Mouse (Mus musculus): ENCODE measurements at regions not wholly inside any gene's neighbourhood (a gene's known extent, or its start where the extent isn't known, plus 50 kb on each side); places are given as distances from the start of the nearest gene placed in this dataset.

DNA sequence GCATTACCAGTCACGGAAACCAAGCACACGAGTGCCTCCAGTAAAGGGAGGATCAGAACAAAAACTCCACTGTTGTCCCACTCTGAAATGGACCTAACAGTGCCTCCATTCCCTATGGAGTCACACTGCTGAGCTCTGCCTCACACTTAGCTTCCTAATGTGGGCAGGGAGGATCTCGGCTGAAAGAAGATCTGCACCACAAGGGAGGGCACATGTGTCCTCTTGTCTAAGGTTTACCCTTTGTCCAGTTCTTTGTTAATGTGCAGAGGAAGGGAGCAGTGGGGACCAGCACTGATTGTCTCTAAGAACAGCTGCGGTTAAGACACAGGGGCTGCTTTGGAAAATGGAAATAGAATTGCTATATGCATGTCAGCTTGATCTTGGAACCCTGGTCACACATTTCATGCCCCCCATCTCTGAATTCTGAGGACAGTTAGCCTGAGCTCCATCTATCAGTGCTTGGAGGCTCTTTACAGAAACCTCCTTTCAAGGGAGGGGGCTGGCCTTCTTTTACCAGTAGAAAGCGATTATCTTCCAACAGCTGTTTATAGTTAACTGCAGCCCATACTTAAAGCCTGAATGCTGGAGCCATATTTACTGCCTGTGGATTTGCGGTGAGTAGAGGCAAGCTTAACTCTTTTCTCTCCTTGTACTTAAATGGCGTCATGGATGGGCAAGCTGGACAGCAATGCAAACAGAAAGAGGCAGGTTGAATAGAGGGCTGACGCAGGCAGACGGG is 485.5 kb upstream of the Cdh11 start:
- DNase-seq (ENCODE audit: low spot score), result no peak

DNA sequence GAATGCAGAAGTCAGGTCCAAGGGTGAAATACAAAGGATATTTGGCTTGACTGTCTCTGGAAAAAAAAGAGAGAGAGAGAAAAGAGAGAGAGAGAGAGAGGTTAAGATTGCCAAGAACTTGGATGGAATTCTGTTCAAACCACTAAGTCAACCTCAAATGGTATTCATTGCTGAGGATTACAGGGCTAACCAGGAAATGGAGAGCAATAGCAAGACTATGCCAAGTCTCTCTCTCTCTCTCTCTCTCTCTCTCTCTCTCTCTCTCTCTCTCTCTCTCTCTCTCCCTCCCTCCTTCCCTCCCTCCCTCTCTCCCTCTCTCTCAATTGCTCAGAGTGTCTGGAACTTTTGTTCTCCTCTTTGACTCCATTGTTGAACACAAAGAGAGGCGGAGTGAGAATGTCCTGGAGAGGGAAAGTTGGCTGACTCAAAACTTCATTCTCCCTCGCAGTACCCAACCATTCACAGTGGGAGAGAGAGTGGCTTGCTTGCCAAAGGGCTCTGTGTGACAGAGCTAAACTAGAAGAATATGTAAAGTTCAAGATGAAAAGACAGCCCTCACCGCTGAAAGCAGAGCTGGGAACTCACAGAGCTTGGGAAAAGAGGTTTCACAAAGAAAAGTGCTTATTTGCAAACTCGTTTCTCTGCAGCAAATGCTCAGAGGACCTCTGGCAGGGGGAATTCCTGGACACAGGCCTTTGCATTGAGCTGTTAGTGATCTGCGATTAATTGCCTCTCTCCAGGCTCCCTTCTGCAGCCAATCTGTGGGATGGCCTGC is 487.1 kb upstream of the Cdh11 start:
- no peak for DNase-seq (ENCODE audit: low spot score)

GRCm38 (mm10) chr8:103273476-103273875 is 488.0 kb upstream of the Cdh11 start:
- DNase-seq (ENCODE audit: low spot score), result no peak

DNA sequence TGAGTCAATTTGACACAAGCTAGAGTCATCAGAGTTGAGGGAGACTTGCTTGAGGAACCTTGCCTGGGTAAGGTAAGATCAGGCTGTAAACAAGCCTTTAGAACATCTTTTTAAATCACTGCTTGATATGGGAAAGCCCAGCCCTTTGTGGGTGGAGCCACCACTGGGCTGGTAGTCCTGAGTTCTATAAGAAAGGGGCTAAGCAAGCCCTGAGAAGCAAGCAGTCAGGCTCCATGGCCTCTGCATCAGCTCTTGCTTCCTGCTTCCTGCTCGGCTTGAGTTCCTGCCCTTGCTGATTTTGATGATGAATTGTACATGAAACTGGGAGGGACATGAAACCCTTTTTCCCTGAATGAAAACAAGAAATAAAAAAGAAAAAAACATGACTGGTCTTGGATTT is 496.4 kb upstream of the Cdh11 start:
- no peak for DNase-seq (ENCODE audit: low spot score)

GRCm38 (mm10) chr8:103288561-103288974 is 503.1 kb upstream of the Cdh11 start:
- DNase-seq (ENCODE audit: low spot score), result no peak

- no peak for DNase-seq (ENCODE audit: low spot score)
Measured at GRCm38 (mm10) chr8:103292896-103293295, 507.5 kb upstream of the Cdh11 start.

- DNase-seq (ENCODE audit: low spot score), result no peak
Measured at GRCm38 (mm10) chr8:103306476-103307183, 521.2 kb upstream of the Cdh11 start.

GRCm38 (mm10) chr8:103313576-103313975 is 528.1 kb upstream of the Cdh11 start:
- DNase-seq (ENCODE audit: low spot score), result no peak

GRCm38 (mm10) chr8:103314279-103315022 is 529.0 kb upstream of the Cdh11 start:
- DNase-seq (ENCODE audit: low spot score), result no peak

DNA sequence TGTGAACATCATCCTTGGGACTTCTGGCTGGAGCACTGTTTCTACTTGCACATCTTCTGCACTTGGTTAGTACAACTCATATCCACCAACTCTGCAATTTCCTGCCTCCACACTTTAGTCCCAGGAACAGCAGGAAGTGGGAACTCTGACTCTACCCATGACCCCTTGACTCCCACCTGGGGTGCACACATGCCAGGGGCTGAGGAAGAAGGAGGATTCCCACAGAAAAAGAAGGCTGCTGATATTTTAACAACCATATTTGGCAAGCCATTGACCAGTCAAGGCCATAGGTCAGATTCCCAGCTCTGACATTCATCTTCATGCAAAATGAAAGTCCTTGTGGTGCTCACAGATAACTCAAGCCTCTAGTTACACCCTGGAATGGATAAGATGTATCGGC is 530.3 kb upstream of the Cdh11 start:
- DNase-seq (ENCODE audit: low spot score), result no peak

DNA sequence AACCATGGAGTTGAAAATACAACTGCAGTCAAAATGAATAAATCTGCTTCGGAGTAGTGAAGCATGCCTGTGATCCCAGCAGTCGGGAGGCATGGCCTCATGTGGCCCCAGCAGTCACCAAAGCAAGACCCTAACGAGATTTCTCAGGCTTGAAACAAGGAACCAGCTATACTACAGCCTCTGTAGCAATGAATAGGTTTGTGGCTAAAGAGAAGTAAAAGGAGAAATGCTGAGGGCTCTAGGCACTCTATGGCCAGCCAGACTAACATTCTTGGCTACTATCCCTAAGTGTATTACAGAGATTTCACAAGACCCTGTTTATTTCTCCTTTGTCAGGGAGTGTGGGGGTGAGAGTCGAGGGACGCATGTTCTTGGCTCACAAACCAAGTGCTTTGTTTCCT is 531.2 kb upstream of the Cdh11 start:
- DNase-seq (ENCODE audit: low spot score), result no peak

GRCm38 (mm10) chr8:103317149-103317725 is 531.8 kb upstream of the Cdh11 start:
- no peak for DNase-seq (ENCODE audit: low spot score)

- no peak for DNase-seq (ENCODE audit: low spot score)
Measured at GRCm38 (mm10) chr8:103324016-103324665, 538.7 kb upstream of the Cdh11 start.

DNA sequence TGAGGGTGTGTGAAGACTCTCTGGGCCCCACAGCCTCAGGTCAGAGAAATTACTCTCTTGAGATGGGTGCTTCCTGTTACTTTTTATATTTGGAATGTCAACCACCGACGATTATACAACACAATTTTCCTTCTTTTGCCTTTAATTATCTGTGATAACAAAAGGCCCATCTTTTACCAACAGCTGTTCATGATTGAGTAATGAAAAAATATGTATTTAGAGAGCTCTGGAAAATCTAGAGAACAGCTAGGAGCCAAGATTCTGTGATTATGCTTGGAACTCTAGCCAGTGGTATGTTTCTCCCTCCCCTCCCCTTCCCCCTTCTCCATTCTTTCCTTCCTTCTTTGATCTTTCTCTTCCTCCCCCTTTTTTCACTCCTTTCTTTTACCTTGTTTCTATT is 546.0 kb upstream of the Cdh11 start:
- no peak for DNase-seq (ENCODE audit: low spot score)

GRCm38 (mm10) chr8:103337314-103337713 is 551.9 kb upstream of the Cdh11 start:
- no peak for DNase-seq (ENCODE audit: low spot score)

DNA sequence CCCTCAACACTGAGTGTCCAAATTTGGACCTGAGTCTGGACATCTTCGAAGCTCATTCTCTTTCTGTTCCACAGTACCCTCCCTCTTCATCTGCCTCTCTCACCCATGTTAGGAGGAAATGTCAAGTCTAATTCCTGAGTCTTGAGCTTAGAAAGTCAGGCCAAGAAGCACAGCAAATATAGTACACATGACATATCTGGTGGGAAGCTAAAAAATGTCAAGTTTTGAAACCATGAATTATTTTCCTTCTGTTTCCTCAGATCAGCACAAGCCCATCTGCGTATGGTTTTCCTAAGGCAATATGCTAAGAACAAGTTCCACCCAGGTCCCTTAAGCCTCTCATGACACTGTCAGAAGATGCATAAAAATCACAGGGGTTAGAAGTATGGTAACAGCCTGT is 553.6 kb upstream of the Cdh11 start:
- no peak for DNase-seq (ENCODE audit: low spot score)

DNA sequence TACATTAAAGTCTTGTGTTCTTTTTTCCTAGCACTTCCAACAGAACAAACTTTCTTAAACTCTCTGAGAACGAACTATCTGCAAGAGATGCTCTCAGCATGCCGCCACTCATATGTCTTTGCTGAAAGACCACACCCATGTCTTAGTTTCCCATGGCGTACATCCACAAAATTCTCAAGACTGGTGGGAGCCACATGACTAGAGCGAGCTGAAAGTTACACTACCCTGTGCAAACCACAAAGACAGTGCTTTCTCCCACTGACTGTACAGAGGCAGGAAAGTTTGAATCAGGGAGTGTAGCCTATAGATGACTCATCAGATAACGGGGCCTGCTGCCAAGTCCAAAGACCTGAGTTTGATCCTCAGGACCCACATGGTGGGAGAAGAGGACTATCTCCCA is 554.5 kb upstream of the Cdh11 start:
- DNase-seq (ENCODE audit: low spot score), result no peak

- DNase-seq (ENCODE audit: low spot score), result no peak
Measured at GRCm38 (mm10) chr8:103343891-103344290, 558.4 kb upstream of the Cdh11 start.

DNA sequence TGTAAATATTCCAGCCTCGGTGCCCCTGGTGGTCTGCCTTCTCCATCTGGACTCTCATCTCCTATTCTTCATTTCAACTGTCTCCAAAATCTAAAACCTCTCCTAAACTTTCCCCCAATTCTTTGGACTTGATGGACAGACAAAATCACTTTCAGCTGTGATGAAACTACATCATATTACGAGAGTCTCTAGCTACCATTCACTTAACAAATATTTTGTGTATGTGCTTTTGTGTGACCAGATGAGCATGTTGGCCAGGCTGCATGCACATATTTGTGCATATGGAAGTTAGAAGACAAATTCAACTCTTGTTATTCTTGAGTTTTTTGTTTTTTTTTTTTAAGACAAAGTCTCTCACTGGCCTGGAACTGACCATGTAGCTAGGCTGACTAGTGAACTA is 559.4 kb upstream of the Cdh11 start:
- no peak for DNase-seq (ENCODE audit: low spot score)

DNA sequence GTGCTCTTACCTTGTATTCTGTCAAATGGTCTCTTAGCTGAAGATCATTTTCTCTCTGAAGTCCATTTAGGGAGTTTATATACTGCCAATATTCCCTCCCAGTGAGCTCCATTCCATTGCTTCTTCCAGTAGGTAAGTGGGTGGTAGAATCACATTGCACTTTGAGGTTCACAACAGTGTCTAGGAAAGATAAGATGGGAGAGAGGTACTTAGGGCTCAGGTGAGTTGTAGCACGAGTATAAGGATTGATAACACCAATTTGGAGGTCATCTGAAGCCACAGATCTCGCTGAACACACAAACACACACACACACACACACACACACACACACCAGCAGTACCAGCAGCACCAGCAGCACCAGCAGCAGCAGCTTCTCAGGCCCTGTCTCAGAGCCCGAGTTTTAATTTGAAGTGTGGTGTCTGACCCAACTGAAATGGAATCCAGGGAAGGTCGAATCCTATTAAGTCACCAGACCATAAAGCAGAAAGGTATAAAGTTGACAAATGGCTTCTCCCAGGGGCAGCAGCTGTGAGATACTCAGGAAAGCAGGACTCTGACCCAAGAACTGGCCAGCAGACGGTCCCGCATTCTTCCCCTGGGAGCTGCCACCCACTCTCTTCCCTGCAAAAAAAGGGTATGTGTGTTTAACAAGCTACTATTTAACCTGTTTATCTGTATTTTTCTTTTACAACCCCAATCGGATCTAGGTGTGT is 561.9 kb upstream of the Cdh11 start:
- no peak for DNase-seq (ENCODE audit: low spot score)

GRCm38 (mm10) chr8:103361713-103362112 is 576.3 kb upstream of the Cdh11 start:
- DNase-seq (ENCODE audit: low spot score), result no peak
